Mouse (Mus musculus) forebrain, embryonic 14.5 days (tissue): ENCODE data around the gene Cstb. TPM values are rescaled to one million over a fixed set of nuclear protein-coding genes. Genes with fewer than 3 reads are reported as not detected.
"Not testable (repeated sequence)": the region's sequence is repeated elsewhere in the genome, so short reads cannot be mapped to it uniquely, and the experiment has no call there.

Experiments
- ATAC-seq: fragments of 200-750 bp; cut with Nextera tagmentation; 2 replicates; pipeline ENCODE4 v1.8.0; 2017; ENCODE audit warnings: mild to moderate bottlenecking, moderate library complexity
- DNase-seq: peaks from one replicate; pipeline ENCODE4 v3.0.0-alpha.2; 2015; ENCODE audit warnings: low spot score
- H3K27ac ChIP-seq: fragments of 300-500 bp; sonication (generic); 2 replicates; pipeline ENCODE4 v1.5.1; 2014; ENCODE audit warnings: low read depth, mild to moderate bottlenecking, control low read depth, low read length, moderate library complexity
- H3K27me3 ChIP-seq: fragments of 300-500 bp; sonication (generic); replicated peaks from 2 replicates; pipeline ENCODE4 v1.6.1; 2014; ENCODE audit warnings: low read length, control low read depth, mixed read lengths; ENCODE audit not compliant: control insufficient read depth, insufficient read depth
- H3K36me3 ChIP-seq: fragments of 300-500 bp; sonication (generic); 2 replicates; pipeline ENCODE4 v1.6.1; 2014; ENCODE audit warnings: low read length, control low read depth; ENCODE audit not compliant: control insufficient read depth, insufficient read depth
- H3K4me1 ChIP-seq: fragments of 300-500 bp; sonication (generic); 2 replicates; pipeline ENCODE4 v1.6.1; 2014; ENCODE audit warnings: antibody characterized with exemption, low read length, control low read depth; ENCODE audit not compliant: control insufficient read depth, insufficient read depth
- H3K4me2 ChIP-seq: fragments of 300-500 bp; sonication (generic); 2 replicates; pipeline ENCODE4 v1.6.1; 2014; ENCODE audit warnings: mild to moderate bottlenecking, control low read depth, low read length
- H3K4me3 ChIP-seq: fragments of 300-500 bp; sonication (generic); 2 replicates; pipeline ENCODE4 v1.5.1; 2014; ENCODE audit warnings: low read depth, low read length, control low read depth
- H3K9ac ChIP-seq: fragments of 300-500 bp; sonication (generic); 2 replicates; pipeline ENCODE4 v1.6.1; 2014; ENCODE audit warnings: mild to moderate bottlenecking, low read length, control low read depth, moderate library complexity
- H3K9me3 ChIP-seq: fragments of 300-500 bp; sonication (generic); replicated peaks from 2 replicates; pipeline ENCODE4 v1.6.1; 2016; ENCODE audit warnings: low read length, control low read depth, mixed read lengths; ENCODE audit not compliant: control insufficient read depth
- WGBS: fragments of 180-500 bp; shearing (Covaris S2); extraction: QIAGEN DNeasy Blood & Tissue Kit; methylation state at CpG from one replicate; pipeline ENCODE4 v1.1.7; 2014; 5-methylcytosine and 5-hydroxymethylcytosine counted together
- polyA plus RNA-seq: library from polyadenylated mRNA; unstranded; fragments of >200 nt; fragmentation: Nextera tagmentation; extraction: Ambion mirVana; gene quantifications from 2 replicates; pipeline ENCODE4 v1.2.1, GENCODE M21; 2014

The Cstb gene
- polyA plus RNA-seq, 1 experiment from 2014 or later, result 142 TPM

DNA sequence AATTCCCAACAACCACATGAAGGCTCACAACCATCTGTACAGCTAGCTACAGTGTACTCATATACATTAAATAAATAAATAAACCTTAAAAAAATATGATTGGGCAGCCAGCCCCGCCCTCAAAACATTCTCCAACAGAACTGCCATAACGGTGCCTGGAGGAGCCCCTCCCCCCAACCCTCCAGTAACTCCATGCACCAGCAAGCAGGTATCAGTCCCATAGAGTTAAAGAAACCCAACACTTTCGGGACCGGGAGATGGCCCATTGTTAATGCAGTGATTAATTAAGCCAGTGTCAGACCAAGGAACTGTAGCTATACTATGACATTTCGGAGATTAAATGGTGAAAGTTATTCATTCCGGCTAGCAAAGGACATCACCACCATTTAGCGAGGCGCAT lies 13.6 kb upstream of the Cstb start:
- DNase-seq (no peak), ATAC-seq (no peak)
- peak overlapping the region; percentile 85 for H3K4me2 ChIP-seq
- peak overlapping the region; percentile 97 for H3K4me3 ChIP-seq
- no peaks in the 10 kb centered on the region for H3K27me3 ChIP-seq
- peak overlapping the region; percentile 78; the same call in 1 of the 2 replicates for H3K27ac ChIP-seq
- H3K9me3 ChIP-seq, result no peaks in the 10 kb centered on the region
- H3K4me1 ChIP-seq, result no peaks in the 10 kb centered on the region; the same call in 1 of the 2 replicates
- WGBS, result 15% methylated on average over 8 of the region's 8 CpGs
- H3K9ac ChIP-seq, result peak overlapping the region; percentile 81
- H3K36me3 ChIP-seq, result peaks cover 40% of the 10 kb centered on the region

DNA sequence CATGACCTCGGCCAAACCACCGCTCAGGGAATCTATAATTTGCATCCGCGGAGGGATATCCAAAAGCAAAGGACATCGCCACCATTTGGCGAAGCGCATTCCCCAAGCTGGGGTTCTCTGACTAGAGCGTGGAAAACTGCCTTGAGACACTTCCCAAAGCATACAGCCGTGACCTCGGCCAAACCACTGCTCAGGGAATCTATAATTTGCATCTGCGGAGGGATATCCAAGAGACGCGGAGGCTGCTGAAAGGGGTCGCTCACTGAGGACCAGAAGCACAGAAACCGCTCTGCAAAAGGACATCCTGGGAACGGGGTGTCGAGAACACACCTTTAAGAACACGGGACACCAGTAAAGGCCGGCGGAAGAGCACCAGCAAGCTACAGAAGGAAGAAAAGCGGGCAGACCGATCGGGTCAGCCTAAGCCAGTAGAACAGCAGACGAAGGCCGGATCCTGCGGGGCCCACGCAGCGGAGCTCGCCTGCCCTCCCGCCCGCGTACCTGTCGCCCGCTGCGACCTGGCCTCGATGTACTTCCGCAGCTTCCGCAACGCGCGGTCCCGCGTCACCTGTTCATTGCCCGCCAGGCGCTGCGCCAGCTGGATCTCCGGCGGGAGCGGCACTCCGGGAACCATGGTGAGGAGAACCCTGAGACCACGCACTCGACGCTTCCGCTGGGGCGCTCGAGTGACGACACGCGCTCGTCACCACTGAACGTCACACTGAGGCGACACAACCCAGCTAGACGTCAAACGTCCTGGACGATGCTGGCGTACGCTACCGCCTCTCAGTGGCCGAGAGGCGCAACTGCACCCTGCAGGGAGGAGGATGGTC lies 12.9 kb upstream of the Cstb start, which contains the start of gene Rrp1:
Gene Rrp1 (minus strand): TSS at position 725 of the 833 bp plus-strand sequence.
- ATAC-seq, result peak; percentile 96

DNA sequence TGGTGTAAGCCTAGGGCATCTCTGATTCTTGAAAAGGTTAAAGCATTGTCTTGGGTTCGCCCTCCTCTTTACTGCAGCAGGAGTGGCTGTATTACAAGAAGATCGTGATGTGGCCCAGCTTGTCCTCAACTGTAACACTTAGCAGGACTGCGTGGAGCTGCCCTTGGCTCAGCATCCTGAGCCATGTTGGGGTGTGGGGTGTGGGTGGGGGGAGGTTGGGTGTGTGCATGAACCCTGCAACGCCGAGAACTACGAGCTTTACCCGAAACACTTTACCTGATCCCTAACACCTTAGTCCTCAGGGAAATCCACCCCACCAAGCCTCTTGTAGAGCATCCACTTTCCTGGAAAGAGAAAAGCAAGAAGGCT lies 12.3 kb upstream of the Cstb start:
- no peaks in the 10 kb centered on the region; the same call in 1 of the 2 replicates for H3K4me1 ChIP-seq
- no peak for DNase-seq
- peak overlapping the region; percentile 81 for H3K9ac ChIP-seq
- H3K4me2 ChIP-seq, result peak overlapping the region; percentile 85
- peak; percentile 65 for ATAC-seq
- no peaks in the 10 kb centered on the region for H3K9me3 ChIP-seq
- H3K4me3 ChIP-seq, result peak overlapping the region; percentile 97
- peaks cover 27% of the 10 kb centered on the region for H3K36me3 ChIP-seq
- H3K27me3 ChIP-seq, result no peaks in the 10 kb centered on the region
- no peak overlapping the region for H3K27ac ChIP-seq
- 57% methylated on average over 7 of the region's 7 CpGs for WGBS

More for the DNA sequence above, 12.9 kb upstream of the Cstb start, which contains the start of gene Rrp1:
- under 1% methylated on average over 70 of the region's 70 CpGs for WGBS
- DNase-seq, result peak; percentile 97
- peak within 1 kb of the TSS; percentile 97 for H3K4me3 ChIP-seq
- peak within 1 kb of the TSS; percentile 85 for H3K4me2 ChIP-seq
- no peaks in the 10 kb centered on the region for H3K9me3 ChIP-seq
- peak within 1 kb of the TSS; percentile 78 for H3K27ac ChIP-seq
- H3K36me3 ChIP-seq, result peaks cover 33% of the 10 kb centered on the region
- H3K27me3 ChIP-seq, result no peaks in the 10 kb centered on the region
- H3K9ac ChIP-seq, result peak within 1 kb of the TSS; percentile 81
- no peaks in the 10 kb centered on the region; the same call in 1 of the 2 replicates for H3K4me1 ChIP-seq

DNA sequence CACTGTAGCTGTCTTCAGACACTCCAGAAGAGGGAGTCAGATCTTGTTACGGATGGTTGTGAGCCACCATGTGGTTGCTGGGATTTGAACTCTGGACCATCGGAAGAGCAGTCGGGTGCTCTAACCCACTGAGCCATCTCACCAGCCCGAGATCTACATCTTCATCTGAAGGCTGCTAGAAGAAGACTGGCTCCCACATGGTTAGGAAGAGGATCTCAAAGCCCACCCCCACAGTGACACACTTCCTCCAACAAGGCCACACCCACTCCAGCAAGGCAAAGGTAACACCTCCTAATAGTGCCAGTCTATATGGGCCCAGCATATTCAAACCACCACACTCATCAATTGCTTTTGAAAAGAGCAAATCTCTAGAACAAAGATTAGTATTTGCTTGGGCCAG lies 10.5 kb upstream of the Cstb start:
- H3K4me1 ChIP-seq, H3K4me3 ChIP-seq, H3K27me3 ChIP-seq, ATAC-seq, H3K9ac ChIP-seq, H3K9me3 ChIP-seq, H3K36me3 ChIP-seq, DNase-seq, H3K27ac ChIP-seq, H3K4me2 ChIP-seq: not testable (repeated sequence)
- 90% methylated on average over 3 of the region's 4 CpGs for WGBS

DNA sequence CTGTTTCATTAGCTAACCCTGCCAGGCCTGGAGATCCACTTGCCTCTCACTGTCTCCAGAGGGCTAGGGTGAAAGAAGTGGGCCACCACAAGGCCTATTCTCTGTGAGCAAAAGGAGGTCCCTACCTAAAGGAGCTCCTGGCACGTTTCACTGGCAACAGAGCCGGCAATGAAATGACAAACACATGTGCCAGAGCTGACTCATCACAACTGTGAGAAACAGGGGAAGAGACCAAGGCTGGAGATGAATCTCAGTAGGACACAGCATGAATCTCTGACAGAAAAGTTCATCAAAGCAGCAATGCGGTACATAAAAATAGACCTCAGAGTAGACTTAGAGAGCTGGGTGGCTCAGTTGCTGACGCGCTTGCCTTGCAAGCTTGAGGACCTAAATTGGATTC lies 7.6 kb upstream of the Cstb start:
- H3K9me3 ChIP-seq, result no peaks in the 10 kb centered on the region
- ATAC-seq, result no peak
- no peaks in the 10 kb centered on the region for H3K27me3 ChIP-seq
- no peaks in the 10 kb centered on the region for H3K4me1 ChIP-seq
- no peak overlapping the region for H3K4me2 ChIP-seq
- H3K4me3 ChIP-seq, result no peak overlapping the region
- WGBS, result 65% methylated on average over 5 of the region's 5 CpGs
- no peaks in the 10 kb centered on the region for H3K36me3 ChIP-seq
- no peak overlapping the region for H3K9ac ChIP-seq
- DNase-seq, result no peak
- no peak overlapping the region for H3K27ac ChIP-seq

DNA sequence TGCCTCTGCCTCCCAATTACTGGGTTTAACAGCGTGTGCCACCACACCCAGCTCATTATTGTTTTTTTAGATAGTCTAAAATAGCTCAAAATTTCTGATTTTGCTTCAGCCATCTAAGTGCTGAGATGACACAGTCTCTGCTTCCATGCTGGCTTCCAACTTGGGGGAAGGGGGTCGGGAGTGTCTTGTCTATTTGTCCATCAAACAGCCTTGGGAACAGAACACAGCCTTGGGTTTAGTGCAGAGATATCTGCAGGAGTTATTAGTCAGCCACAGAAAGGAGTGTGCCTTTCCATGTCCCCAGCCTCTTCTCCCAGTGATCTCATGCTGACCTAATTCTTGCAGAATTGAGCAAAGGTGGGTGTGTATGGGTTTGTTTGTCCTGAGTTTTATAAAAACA lies 6.7 kb upstream of the Cstb start:
- no peak for ATAC-seq
- 86% methylated on average over 2 of the region's 2 CpGs for WGBS
- no peak overlapping the region for H3K9ac ChIP-seq

DNA sequence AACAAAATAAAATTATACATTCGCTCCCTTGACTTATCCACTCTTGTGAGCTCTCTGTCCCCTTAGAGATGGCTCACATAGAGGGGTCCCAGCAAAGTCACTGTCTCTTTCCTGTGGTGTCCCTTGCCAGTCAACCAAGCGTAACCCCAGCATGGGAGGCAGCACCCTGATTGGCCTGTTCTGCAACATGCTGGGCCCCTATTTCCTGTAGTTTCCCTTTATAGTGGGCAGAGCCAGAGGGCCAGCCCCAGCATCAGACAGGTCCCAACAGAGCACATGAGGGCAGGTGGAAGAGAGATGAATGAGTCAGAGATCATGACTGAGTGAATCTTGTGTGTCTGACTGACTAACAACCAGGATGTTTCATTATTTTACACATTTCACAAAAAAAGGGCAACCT lies 4.5 kb upstream of the Cstb start:
- peaks cover 2% of the 10 kb centered on the region; the same call in 1 of the 2 replicates for H3K4me1 ChIP-seq
- H3K9me3 ChIP-seq, result no peaks in the 10 kb centered on the region
- H3K9ac ChIP-seq, result no peak overlapping the region
- WGBS, result 86% methylated on average over 2 of the region's 2 CpGs
- H3K4me3 ChIP-seq, result no peak overlapping the region
- H3K4me2 ChIP-seq, result no peak overlapping the region
- DNase-seq (no peak), ATAC-seq (no peak)
- no peaks in the 10 kb centered on the region for H3K36me3 ChIP-seq
- H3K27me3 ChIP-seq, result no peaks in the 10 kb centered on the region
- H3K27ac ChIP-seq, result no peak overlapping the region

More for the DNA sequence above, 6.7 kb upstream of the Cstb start:
- no peak for DNase-seq
- no peaks in the 10 kb centered on the region for H3K9me3 ChIP-seq
- H3K4me2 ChIP-seq, result no peak overlapping the region
- no peaks in the 10 kb centered on the region for H3K27me3 ChIP-seq
- H3K4me1 ChIP-seq, result no peaks in the 10 kb centered on the region
- H3K36me3 ChIP-seq, result no peaks in the 10 kb centered on the region
- no peak overlapping the region for H3K27ac ChIP-seq
- H3K4me3 ChIP-seq, result no peak overlapping the region

DNA sequence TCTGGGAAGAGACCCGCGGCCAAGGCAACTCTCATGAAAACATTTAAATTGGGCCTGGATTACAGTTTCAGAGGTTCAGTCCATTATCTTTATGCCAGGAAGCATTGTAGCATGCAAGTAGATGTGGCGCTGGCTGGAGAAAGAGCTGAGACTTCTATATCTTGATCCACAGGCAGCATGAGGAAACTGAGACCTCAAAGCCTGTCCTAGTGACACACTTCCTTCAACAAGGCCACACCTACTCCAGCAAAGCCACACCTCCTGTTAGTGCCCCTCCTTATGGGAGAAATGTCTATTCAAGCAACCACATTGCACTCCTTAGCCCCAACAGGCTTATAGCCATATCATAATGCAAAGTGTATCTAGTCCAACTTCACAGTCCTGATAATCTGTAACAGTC lies 2.9 kb upstream of the Cstb start:
- H3K4me1 ChIP-seq, result peaks cover 6% of the 10 kb centered on the region
- ATAC-seq, result no peak
- 91% methylated on average over 3 of the region's 3 CpGs for WGBS

DNA sequence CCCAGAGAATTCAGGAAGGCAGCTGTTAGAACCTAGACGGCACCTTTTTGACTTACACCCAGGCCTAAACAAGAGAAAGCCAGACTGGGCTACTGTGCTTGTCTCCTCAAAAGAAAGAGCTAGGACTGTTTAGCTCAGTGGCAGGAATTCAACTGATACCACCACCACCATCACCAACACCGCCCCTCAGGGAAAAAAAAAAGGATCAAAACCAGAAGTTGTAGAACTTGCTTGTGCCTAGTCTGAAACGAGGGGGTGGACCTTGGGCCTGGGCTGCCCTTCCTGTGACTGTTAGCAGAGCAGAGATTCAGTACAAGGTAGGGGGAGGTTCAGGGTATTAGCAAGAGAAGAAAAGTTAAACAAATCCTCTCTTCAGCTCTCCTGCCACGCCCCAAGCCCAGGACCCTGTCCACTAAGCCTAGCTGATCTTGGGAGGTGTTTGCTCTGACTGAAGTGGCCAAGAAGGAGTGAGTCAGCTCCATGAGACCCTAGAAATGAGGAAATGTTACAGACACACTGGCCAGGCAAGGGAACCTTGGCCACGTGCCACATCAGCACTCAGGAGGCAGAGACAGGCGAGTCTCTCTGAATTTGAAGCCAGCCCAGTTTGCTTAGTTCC lies 757 bp downstream of the Cstb start:
- 0 out of 2 replicates have a peak, but pooled peaks have one; percentile 2 for ATAC-seq
- 48% methylated on average over 6 of the region's 6 CpGs for WGBS
- Histone ChIP-seq H3K9ac (peak overlapping the region; percentile 81), H3K27ac (no peak overlapping the region), H3K36me3 (peaks cover 16% of the 10 kb centered on the region), H3K4me3 (peak overlapping the region; percentile 63), H3K9me3 (no peaks in the 10 kb centered on the region), H3K4me1 (peaks cover 6% of the 10 kb centered on the region), H3K27me3 (no peaks in the 10 kb centered on the region), H3K4me2 (peak overlapping the region; percentile 68)
- DNase-seq, result peak; percentile 3

More for the DNA sequence above, 2.9 kb upstream of the Cstb start:
- Histone ChIP-seq H3K4me3 (no peak overlapping the region), H3K27ac (no peak overlapping the region), H3K4me2 (no peak overlapping the region), H3K27me3 (no peaks in the 10 kb centered on the region), H3K9me3 (no peaks in the 10 kb centered on the region), H3K36me3 (peaks cover 5% of the 10 kb centered on the region), H3K9ac (no peak overlapping the region)
- DNase-seq, result no peak
